Mouse (Mus musculus): ENCODE data around the gene Iqcn. TPM values are rescaled to one million over a fixed set of nuclear protein-coding genes. Genes with fewer than 3 reads are reported as not detected.

The Iqcn gene
- total and polyA plus RNA-seq, 3 experiments = not detected

DNA sequence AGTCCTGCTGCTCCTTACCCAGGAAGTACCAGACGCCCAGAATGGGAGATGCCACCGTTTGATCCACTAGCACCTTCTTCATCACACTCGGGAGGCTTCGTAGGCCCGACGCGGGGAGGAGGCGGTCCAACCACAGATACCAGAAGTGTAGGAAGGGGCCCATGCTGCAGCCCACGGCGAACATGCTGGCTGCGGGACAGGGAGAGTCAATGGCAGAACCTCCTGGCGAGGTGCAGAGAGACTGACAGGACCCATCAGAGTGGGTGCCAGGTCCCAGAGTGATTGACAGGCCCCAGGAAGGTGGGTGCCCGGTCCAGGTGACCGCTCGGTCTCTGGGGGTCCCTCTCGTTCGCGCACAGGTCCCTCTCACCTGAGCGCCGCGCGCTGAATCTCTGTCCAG lies 57.1 kb downstream of the Iqcn start:
- no peaks in the 10 kb centered on the region for H3K27me3 ChIP-seq (ENCODE audit: control insufficient read depth in 1 of 2, insufficient read depth in 2 of 2, low read length in 2 of 2)
- no peaks in the 10 kb centered on the region for H3K9me3 ChIP-seq (replicated peaks; ENCODE audit: insufficient read depth, low read length)
- H3K27ac ChIP-seq (ENCODE audit: control insufficient read depth, low read depth, low read length) = peak overlapping the region; percentile 36
- peak overlapping the region; percentile 81 for H3K9ac ChIP-seq (ENCODE audit: control insufficient read depth, low read depth, low read length, poor library complexity, severe bottlenecking)
- H3K79me2 ChIP-seq (ENCODE audit: control insufficient read depth, insufficient read depth, low read length, poor library complexity) = peaks cover 11% of the 10 kb centered on the region
- TF ChIP-seq ELF1 (IDR thresholded peaks at IDR 0.05; ENCODE audit: low read depth, low read length) (0 out of 2 replicates have a peak, but pooled peaks have one; percentile 2), CTCF (IDR thresholded peaks at IDR 0.05 in 2 of 3, conservative IDR thresholded peaks at IDR 0.05 in 1 of 3; ENCODE audit: control insufficient read depth in 1 of 3, insufficient read depth in 1 of 3, low read depth in 2 of 3, low read length in 3 of 3, poor library complexity in 1 of 3, severe bottlenecking in 1 of 3) (no peak), MAX (IDR thresholded peaks at IDR 0.05; ENCODE audit: low read length) (0 out of 2 replicates have a peak, but pooled peaks have one; percentile 10)
- peak; percentile 68 for DNase-seq (ENCODE audit: low read depth, low spot score)
- peaks cover 0 to 23% of the 10 kb centered on the region in 2 experiments; a peak in 2 of 4 replicates for H3K36me3 ChIP-seq (ENCODE audit: control insufficient read depth in 1 of 2, insufficient read depth in 2 of 2, low read length in 2 of 2)
- peaks cover 12 to 35% of the 10 kb centered on the region in 2 experiments for H3K4me1 ChIP-seq (ENCODE audit: control insufficient read depth in 1 of 2, insufficient read depth in 2 of 2, low read length in 2 of 2)
- H3K4me3 ChIP-seq (ENCODE audit: control insufficient read depth in 1 of 2, insufficient read depth in 1 of 2, low read depth in 2 of 2, low read length in 2 of 2) = peak overlapping the region; percentile 61 to 74

DNA sequence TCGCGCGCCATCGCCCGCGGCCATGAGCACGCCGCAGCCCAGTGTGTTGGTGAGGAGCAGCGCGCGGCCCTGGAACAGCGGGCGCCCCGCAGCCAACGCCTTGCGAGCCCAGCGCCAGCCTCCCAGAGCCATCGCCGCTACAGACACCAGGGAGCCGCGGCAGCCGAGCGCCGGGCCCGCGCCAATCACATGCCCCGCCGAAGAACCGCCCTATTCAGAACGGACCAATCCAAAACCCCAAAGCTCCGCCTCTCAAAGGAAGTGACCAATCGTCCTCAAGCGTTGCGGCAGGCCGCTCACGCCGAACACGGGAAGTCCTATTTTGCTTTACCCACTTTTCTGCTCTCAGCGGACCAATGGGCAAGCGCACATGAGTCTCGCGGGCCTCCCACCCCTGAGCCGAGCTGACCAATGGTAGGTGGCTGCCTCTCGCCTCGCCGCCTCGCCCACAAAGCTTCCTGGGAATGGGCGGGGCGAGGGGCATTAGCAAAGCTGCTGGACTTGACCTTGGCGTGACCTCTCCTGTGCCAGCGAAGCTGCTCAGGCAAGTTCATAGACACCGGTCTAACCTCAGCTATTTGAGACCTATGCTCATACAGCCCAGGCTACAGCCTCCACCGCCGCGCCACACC lies 57.6 kb downstream of the Iqcn start, which contains the start of gene Mpv17l2:
TSS of gene Mpv17l2 (minus strand) at position 172 of the 632 bp plus-strand sequence.
- peaks cover 0 to 23% of the 10 kb centered on the region in 2 experiments; a peak in 2 of 4 replicates for H3K36me3 ChIP-seq (ENCODE audit: control insufficient read depth in 1 of 2, insufficient read depth in 2 of 2, low read length in 2 of 2)
- H3K27ac ChIP-seq (ENCODE audit: control insufficient read depth, low read depth, low read length) = peak within 1 kb of the TSS; percentile 83
- peaks cover 11% of the 10 kb centered on the region for H3K79me2 ChIP-seq (ENCODE audit: control insufficient read depth, insufficient read depth, low read length, poor library complexity)
- DNase-seq (ENCODE audit: low read depth, low spot score) = peak; percentile 99
- peak within 1 kb of the TSS; percentile 83 for H3K9ac ChIP-seq (ENCODE audit: control insufficient read depth, low read depth, low read length, poor library complexity, severe bottlenecking)
- no peaks in the 10 kb centered on the region for H3K27me3 ChIP-seq (ENCODE audit: control insufficient read depth in 1 of 2, insufficient read depth in 2 of 2, low read length in 2 of 2)
- H3K4me1 ChIP-seq (ENCODE audit: control insufficient read depth in 1 of 2, insufficient read depth in 2 of 2, low read length in 2 of 2) = peaks cover 12 to 34% of the 10 kb centered on the region in 2 experiments
- H3K4me3 ChIP-seq (ENCODE audit: control insufficient read depth in 1 of 2, insufficient read depth in 1 of 2, low read depth in 2 of 2, low read length in 2 of 2) = peak within 1 kb of the TSS; percentile 66 to 74
- no peaks in the 10 kb centered on the region for H3K9me3 ChIP-seq (replicated peaks; ENCODE audit: insufficient read depth, low read length)
- TF ChIP-seq USF1 (IDR thresholded peaks at IDR 0.05; ENCODE audit: low read depth, low read length) (peak; percentile 82), MYC (IDR thresholded peaks at IDR 0.05; ENCODE audit: low read depth, low read length) (no peak), POLR2AphosphoS2 (IDR thresholded peaks at IDR 0.05; ENCODE audit: low read length) (peak; percentile 4; the same call in 1 of the 2 replicates), RAD21 (IDR thresholded peaks at IDR 0.05; ENCODE audit: low read depth, low read length) (no peak), MYB (IDR thresholded peaks at IDR 0.05; ENCODE audit: low read depth, low read length) (no peak), KAT2A (conservative IDR thresholded peaks at IDR 0.05; ENCODE audit: low read depth, low read length) (no peak; the same call in 1 of the 2 replicates), POLR2A (IDR thresholded peaks at IDR 0.05; ENCODE audit: control insufficient read depth in 1 of 2, insufficient read depth in 1 of 2, low read depth in 1 of 2, low read length in 2 of 2, poor library complexity in 1 of 2) (peak; percentile 75 to 77; a peak in 3 of 4 replicates), POLR2AphosphoS5 (IDR thresholded peaks at IDR 0.05; ENCODE audit: borderline replicate concordance, low read depth, low read length) (no peak), NRF1 (IDR thresholded peaks at IDR 0.05; ENCODE audit: insufficient read depth, low read depth, low read length, poor library complexity, severe bottlenecking) (peak; percentile 52; the same call in 1 of the 2 replicates), ZMIZ1 (IDR thresholded peaks at IDR 0.05; ENCODE audit: low read depth, low read length) (no peak), TCF12 (IDR thresholded peaks at IDR 0.05; ENCODE audit: low read depth, low read length) (peak; percentile 26; the same call in 1 of the 2 replicates), GATA1 (IDR thresholded peaks at IDR 0.05; ENCODE audit: low read depth, low read length) (no peak), ZNF384 (IDR thresholded peaks at IDR 0.05; ENCODE audit: low read depth, low read length) (no peak), MAFK (IDR thresholded peaks at IDR 0.05; ENCODE audit: borderline replicate concordance, low read depth, low read length) (no peak), MEF2A (IDR thresholded peaks at IDR 0.05; ENCODE audit: extremely low read depth, insufficient replicate concordance, low read depth, low read length, poor library complexity, severe bottlenecking) (no peak), CTCF (IDR thresholded peaks at IDR 0.05 in 2 of 3, conservative IDR thresholded peaks at IDR 0.05 in 1 of 3; ENCODE audit: control insufficient read depth in 1 of 3, insufficient read depth in 1 of 3, low read depth in 2 of 3, low read length in 3 of 3, poor library complexity in 1 of 3, severe bottlenecking in 1 of 3) (no peak), TBP (IDR thresholded peaks at IDR 0.05; ENCODE audit: low read depth, low read length) (peak; percentile 62; the same call in 1 of the 2 replicates), ZKSCAN1 (IDR thresholded peaks at IDR 0.05; ENCODE audit: low read depth, low read length) (no peak), ZC3H11A (IDR thresholded peaks at IDR 0.05; ENCODE audit: low read depth, low read length) (no peak), GABPA (IDR thresholded peaks at IDR 0.05; ENCODE audit: low read depth, low read length) (no peak), BHLHE40 (IDR thresholded peaks at IDR 0.05; ENCODE audit: borderline replicate concordance, low read depth, low read length) (no peak), ETS1 (IDR thresholded peaks at IDR 0.05; ENCODE audit: low read depth, low read length) (no peak), HCFC1 (IDR thresholded peaks at IDR 0.05; ENCODE audit: low read depth, low read length) (peak; percentile 84), SIN3A (IDR thresholded peaks at IDR 0.05; ENCODE audit: low read length) (peak; percentile 33), NELFE (IDR thresholded peaks at IDR 0.05; ENCODE audit: low read depth, low read length) (peak; percentile 59), RCOR1 (IDR thresholded peaks at IDR 0.05; ENCODE audit: low read depth, low read length) (no peak), TAL1 (IDR thresholded peaks at IDR 0.05; ENCODE audit: low read length) (no peak), E2F4 (IDR thresholded peaks at IDR 0.05; ENCODE audit: borderline replicate concordance, low read depth, low read length) (no peak)
